Mouse (Mus musculus): ENCODE results near the gene Tsks. TPM values are rescaled to one million over a fixed set of nuclear protein-coding genes. Genes with fewer than 3 reads are reported as not detected.

Tsks gene
- total RNA-seq, 4 experiments from 2014 or later: 0.37 to 0.85 (median 0.67) TPM

Other genes starting within 250 kb of the Tsks start
- gene Izumo2, start 234.5 kb upstream of the Tsks start, total RNA-seq (2022): not detected
- 10 to 100 TPM; 27.7 to 34.6 (median 33.7) TPM for gene Vrk3, start 194.8 kb upstream of the Tsks start, total RNA-seq (2022)
- under 1 TPM; 0.31 to 0.70 (median 0.60) TPM for gene Zfp473, start 192.2 kb upstream of the Tsks start, total RNA-seq (2022)
- gene Nup62, start 127.1 kb upstream of the Tsks start, total RNA-seq (2022): 10 to 100 TPM; 27.7 to 32.5 (median 30.2) TPM
- gene Il4i1, start 126.8 kb upstream of the Tsks start, total RNA-seq (2022): 10 to 100 TPM in 2 of 4 experiments, 1 to 10 TPM in 2; 2.7 to 12.2 (median 7.8) TPM
- gene Atf5, start 126.5 kb upstream of the Tsks start, total RNA-seq (2022): 10 to 100 TPM; 23.3 to 36.1 (median 26.1) TPM
- 10 to 100 TPM; 66.3 to 72.6 (median 71.0) TPM for gene Akt1s1, start 94.2 kb upstream of the Tsks start, total RNA-seq (2022)
- 10 to 100 TPM; 71.9 to 92.1 (median 73.8) TPM for gene Tbc1d17, start 94.1 kb upstream of the Tsks start, total RNA-seq (2022)
- gene Pnkp, start 86.1 kb upstream of the Tsks start, total RNA-seq (2022): 10 to 100 TPM; 29.8 to 37.7 (median 32.4) TPM
- 100 to 1,000 TPM; 310 to 354 (median 329) TPM for gene Ptov1, start 73.4 kb upstream of the Tsks start, total RNA-seq (2022)
- 100 to 1,000 TPM in 3 of 4 experiments, 10 to 100 TPM in 1; 89.6 to 111 (median 107) TPM for gene Med25, start 50.5 kb upstream of the Tsks start, total RNA-seq (2022)
- 10 to 100 TPM; 22.9 to 30.0 (median 26.7) TPM for gene Fuz, start 47.1 kb upstream of the Tsks start, total RNA-seq (2022)
- gene Ap2a1, start 13.7 kb upstream of the Tsks start, total RNA-seq (2022): 100 to 1,000 TPM; 274 to 323 (median 303) TPM
- 100 to 1,000 TPM; 123 to 144 (median 137) TPM for gene Cpt1c, start 31.6 kb downstream of the Tsks start, total RNA-seq (2022)
- 100 to 1,000 TPM; 167 to 173 (median 172) TPM for gene Prmt1, start 43.4 kb downstream of the Tsks start, total RNA-seq (2022)
- 10 to 100 TPM; 42.1 to 52.0 (median 45.0) TPM for gene Irf3, start 54.4 kb downstream of the Tsks start, total RNA-seq (2022)
- gene Bcl2l12, start 55.5 kb downstream of the Tsks start, total RNA-seq (2022): 1 to 10 TPM; 2.3 to 6.1 (median 4.3) TPM
- 100 to 1,000 TPM; 163 to 173 (median 167) TPM for gene Scaf1, start 73.2 kb downstream of the Tsks start, total RNA-seq (2022)
- gene Rras, start 74.8 kb downstream of the Tsks start, total RNA-seq (2022): 10 to 100 TPM; 13.7 to 16.8 (median 15.2) TPM
- gene Prr12, start 109.7 kb downstream of the Tsks start, total RNA-seq (2022): 10 to 100 TPM; 72.9 to 75.3 (median 73.6) TPM
- 10 to 100 TPM; 42.2 to 53.5 (median 49.8) TPM for gene Nosip, start 119.2 kb downstream of the Tsks start, total RNA-seq (2022)
- 1 to 10 TPM; 6.5 to 7.6 (median 6.9) TPM for gene Prrg2, start 119.5 kb downstream of the Tsks start, total RNA-seq (2022)
- 10 to 100 TPM in 3 of 4 experiments, 1 to 10 TPM in 1; 9.9 to 13.9 (median 10.6) TPM for gene Rcn3, start 149.0 kb downstream of the Tsks start, total RNA-seq (2022)
- 10 to 100 TPM; 16.8 to 23.4 (median 20.1) TPM for gene Fcgrt, start 160.6 kb downstream of the Tsks start, total RNA-seq (2022)
- 100 to 1,000 TPM; 439 to 619 (median 513) TPM for gene Rps11, start 181.2 kb downstream of the Tsks start, total RNA-seq (2022)
- 1,000 to 10,000 TPM in 1 of 4 experiments, 100 to 1,000 TPM in 3; 731 to 1,022 (median 859) TPM for gene Rpl13a, start 185.6 kb downstream of the Tsks start, total RNA-seq (2022)
- gene Gm45713, start 193.0 kb downstream of the Tsks start, total RNA-seq (2022): not detected
- gene Flt3l, start 193.2 kb downstream of the Tsks start, total RNA-seq (2022): 10 to 100 TPM; 10.0 to 12.0 (median 10.4) TPM
- gene Pih1d1, start 211.1 kb downstream of the Tsks start, total RNA-seq (2022): 10 to 100 TPM; 37.5 to 56.7 (median 46.3) TPM
- gene Aldh16a1, start 211.4 kb downstream of the Tsks start, total RNA-seq (2022): 10 to 100 TPM; 16.9 to 18.6 (median 17.6) TPM
- 1,000 to 10,000 TPM; 1,166 to 1,245 (median 1,206) TPM for gene Slc17a7, start 220.7 kb downstream of the Tsks start, total RNA-seq (2022)
- under 1 TPM in 2 of 4 experiments, not detected in 2; 0.20 to 0.51 TPM for gene Gfy, start 236.4 kb downstream of the Tsks start, total RNA-seq (2022)
- not detected for gene Pth2, start 237.8 kb downstream of the Tsks start, total RNA-seq (2022)

All from layer of hippocampus, adult 8-10 months (tissue).